Mouse (Mus musculus): ENCODE data around the gene Nucb2.

Nucb2 gene

DNA sequence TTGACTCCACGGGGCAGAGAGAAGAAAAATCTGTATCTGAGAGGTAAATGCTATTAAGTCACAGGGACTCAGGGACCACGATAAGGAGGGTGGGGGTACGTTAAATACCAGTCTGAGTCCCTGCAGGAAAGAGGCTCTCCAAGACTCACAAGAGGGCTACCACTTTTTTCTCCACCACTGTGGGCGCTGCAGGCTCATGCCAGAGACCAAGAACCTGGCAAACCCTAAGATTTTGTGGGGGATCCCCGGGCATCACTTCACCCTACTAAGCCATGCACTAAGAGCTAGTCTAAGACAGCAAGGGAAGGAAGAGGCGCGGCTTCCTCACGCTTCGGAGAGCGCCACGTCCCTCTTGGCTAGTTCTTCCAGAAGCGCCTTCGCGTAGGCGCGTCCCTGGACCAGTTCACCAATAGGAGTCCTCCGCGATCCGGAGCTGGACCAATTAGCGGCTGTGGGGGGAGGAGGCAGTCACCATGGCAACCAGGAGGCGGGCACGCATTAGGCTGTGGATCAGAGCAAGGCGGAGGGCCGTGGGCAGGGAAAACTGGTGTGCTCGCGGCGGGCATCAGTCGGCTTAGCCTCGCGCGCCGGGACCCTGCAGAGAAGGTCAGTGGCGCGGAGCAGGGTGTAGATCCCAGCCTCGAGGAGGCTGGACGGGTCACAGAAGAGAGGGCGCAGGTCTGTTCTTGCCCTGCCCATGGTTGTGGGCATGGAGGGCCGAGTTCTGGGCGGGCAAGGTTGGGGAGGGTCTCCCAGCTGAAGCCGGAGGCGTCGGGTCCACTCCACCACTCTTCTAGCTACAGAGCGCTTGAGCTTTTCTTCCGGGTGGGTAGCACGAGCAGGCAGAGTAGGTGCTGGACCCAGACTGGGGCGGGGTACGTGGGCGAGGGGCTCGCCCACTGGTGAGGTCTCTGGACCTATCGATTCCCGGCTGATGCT is at the start of gene Nucb2:
Nucb2 (plus strand) TSS at position 491 of the 939 bp plus-strand sequence.
- peak; percentile 96 for DNase-seq (ENCODE audit: low read depth, low spot score)

DNA sequence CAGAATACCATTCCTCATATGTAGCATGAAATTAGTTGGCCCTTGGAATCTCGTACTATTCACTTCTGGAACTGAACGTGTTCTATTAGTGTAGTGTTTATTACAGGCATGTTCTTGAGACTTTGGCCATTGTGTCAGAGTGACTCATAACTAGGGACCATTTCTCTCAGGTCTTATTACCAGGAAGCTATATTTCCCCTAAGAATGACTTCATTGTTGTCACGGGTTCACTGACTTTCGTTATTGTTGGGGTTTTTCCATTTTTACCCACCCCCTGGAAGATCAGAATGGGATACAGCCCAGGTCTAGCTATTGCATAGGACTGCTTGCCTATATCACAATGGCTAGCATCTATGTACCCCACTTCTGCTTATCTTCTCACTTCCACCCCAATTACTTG is 47.2 kb upstream of the Nucb2 start:
- DNase-seq (ENCODE audit: low read depth, low spot score): no peak

GRCm38 (mm10) chr7:116457391-116457790 is 46.8 kb upstream of the Nucb2 start:
- no peak for DNase-seq (ENCODE audit: low read depth, low spot score)

- peak; percentile 68 for DNase-seq (ENCODE audit: low read depth, low spot score)
These were observed 45.2 kb upstream of the Nucb2 start for GRCm38 (mm10) chr7:116458985-116459441.

DNA sequence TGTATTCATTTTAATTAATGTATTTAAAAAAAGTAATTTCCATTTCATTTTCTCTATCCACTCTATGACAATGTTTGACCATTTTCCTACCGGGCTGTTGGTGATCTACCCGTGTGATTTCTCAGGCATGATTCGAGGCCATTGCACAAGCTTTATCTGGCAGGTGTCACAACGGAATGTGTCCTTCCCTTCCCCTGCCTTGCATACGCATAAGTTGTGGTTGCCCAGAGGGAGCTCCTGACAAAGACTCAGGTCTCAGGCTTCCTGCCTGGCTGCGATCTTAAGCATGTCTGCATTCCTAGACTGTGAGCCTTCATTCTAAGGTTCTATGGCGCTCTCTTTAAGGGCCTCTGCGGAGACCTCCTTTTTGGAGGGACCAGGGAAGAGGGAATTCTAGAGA is 42.1 kb upstream of the Nucb2 start:
- DNase-seq (ENCODE audit: low read depth, low spot score): no peak

DNA sequence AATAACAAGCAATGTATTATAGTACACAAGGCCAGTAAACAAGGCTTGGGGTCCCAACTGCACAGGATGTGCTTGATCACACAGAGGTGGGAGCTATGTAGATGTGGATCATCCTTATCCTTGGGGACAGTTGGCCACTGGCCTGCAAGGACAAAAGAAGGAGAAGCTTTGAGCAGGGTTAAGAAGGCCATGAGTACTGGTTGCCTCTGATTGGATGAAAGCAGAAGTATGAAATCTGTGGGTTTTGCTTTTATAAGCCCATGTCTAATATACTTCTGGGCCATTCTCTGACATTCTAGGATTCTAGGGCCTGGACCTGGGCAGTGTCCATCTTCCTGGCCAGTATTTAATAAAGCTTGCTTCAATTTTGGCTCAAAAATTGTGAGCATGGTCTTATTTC is 28.3 kb upstream of the Nucb2 start:
- no peak for DNase-seq (ENCODE audit: low read depth, low spot score)

DNA sequence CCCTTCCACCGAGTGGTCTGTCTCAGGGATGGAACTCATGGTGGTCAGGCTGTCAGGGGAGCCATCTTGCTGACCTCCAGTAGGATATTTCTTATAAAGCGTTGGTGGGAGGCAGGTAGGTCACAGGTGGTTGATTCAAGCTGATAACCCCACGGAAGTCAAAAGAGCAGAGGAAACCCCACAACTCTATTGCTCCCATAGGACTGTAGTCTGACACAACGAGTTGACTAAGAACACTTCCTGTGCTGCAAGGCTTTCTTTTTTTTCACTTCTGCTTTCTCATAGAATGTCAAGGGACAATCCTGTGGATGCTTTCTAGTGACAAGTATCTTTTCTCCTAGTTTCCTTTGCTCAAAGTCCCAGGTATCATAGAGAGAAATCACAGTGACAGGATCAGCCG is 27.9 kb upstream of the Nucb2 start:
- no peak for DNase-seq (ENCODE audit: low read depth, low spot score)

GRCm38 (mm10) chr7:116483106-116483505 is 21.1 kb upstream of the Nucb2 start:
- no peak for DNase-seq (ENCODE audit: low read depth, low spot score)

GRCm38 (mm10) chr7:116483782-116484181 is 20.4 kb upstream of the Nucb2 start:
- no peak for DNase-seq (ENCODE audit: low read depth, low spot score)

DNA sequence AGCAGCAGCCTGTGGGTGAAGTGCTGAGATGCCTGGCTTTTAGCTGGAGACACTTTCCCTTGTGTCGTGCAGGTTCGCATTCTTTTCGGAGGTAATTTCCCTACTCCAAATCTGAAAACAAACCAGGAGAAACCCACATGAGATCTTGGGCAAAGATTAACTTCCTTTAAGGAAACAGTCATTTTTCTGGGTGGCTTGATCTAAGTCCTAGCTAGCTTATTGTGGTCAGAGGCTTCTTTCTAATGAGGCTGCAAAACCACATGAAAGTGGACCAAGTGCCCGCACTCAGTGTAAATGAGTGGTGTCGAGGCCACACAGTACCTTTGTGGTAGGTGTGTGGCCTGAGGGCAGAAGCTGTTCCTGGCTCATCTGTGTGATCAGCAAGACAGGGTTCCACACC is 20.0 kb upstream of the Nucb2 start:
- DNase-seq (ENCODE audit: low read depth, low spot score): peak; percentile 68

DNA sequence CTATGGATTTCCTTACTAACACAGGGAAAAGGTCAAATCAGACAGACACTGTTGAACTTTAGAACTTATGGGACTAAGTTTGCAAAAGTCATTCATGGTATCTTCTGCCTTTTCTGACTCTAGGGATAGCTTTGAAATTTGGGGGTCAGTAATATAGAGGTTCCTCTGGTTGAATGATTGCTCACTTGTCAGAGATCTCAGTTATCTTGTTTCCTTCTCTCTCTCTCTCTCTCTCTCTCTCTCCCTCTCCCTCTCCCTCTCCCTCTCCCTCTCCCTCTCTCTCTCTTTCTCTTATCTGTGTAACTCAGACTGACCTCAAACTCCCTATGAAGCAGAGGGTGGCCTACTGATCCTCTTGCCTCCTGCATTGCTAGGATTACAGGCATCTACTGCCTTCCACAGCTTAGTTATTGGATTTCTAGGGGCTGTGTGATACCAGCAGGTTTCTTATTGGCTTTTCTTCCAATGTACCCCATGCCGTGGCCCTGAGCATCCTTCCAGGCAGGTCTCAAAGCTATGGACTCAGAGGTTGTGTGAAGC is 19.0 kb upstream of the Nucb2 start:
- no peak for DNase-seq (ENCODE audit: low read depth, low spot score)

- DNase-seq (ENCODE audit: low read depth, low spot score): no peak
These were observed 13.1 kb upstream of the Nucb2 start for GRCm38 (mm10) chr7:116491113-116491512.

- DNase-seq (ENCODE audit: low read depth, low spot score): no peak
These were observed 10.7 kb upstream of the Nucb2 start for GRCm38 (mm10) chr7:116493267-116494003.

DNA sequence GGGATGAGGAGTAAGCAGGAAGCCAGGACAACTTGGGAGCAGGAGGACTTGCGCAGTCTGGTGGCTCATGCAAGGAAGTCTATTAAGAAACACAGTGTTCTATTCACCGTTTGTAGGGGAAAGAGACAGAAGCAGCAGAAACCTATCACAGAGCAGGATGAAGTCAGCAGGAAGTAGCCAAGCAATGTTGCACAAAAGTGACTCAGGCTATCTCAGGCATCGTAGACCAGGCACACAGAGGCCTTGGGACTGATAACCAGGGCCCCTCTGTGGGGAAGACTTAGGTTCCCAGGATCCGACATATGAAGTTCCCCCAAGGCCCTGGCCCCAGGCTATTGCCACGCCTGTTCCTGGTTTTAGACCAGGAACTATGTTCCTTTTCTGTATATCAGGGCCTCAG is 9.6 kb upstream of the Nucb2 start:
- DNase-seq (ENCODE audit: low read depth, low spot score): no peak

GRCm38 (mm10) chr7:116496760-116497159 is 7.4 kb upstream of the Nucb2 start:
- DNase-seq (ENCODE audit: low read depth, low spot score): no peak

DNA sequence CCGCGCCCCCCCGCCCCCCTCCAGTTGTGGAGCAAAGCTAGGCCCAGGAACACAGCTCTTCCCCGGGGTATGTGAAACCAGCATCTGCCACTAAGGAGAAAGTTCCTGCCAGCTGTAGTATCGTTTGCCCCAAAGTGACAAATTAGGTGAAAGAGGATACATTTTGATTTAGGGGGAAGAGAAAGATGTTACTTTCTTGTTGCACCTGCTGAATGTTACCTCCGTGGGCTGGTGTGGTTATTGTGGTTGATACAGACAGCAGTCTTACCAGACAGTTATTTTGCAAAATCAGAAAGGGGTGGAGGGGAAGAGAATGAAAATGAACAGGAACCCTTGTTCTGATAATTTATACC is 625 bp downstream of the Nucb2 start:
- DNase-seq (ENCODE audit: low read depth, low spot score): no peak

GRCm38 (mm10) chr7:116514030-116514429 is 9.9 kb downstream of the Nucb2 start:
- no peak for DNase-seq (ENCODE audit: low read depth, low spot score)

- no peak for DNase-seq (ENCODE audit: low read depth, low spot score)
These were observed 10.4 kb downstream of the Nucb2 start for GRCm38 (mm10) chr7:116514546-116514945.

DNA sequence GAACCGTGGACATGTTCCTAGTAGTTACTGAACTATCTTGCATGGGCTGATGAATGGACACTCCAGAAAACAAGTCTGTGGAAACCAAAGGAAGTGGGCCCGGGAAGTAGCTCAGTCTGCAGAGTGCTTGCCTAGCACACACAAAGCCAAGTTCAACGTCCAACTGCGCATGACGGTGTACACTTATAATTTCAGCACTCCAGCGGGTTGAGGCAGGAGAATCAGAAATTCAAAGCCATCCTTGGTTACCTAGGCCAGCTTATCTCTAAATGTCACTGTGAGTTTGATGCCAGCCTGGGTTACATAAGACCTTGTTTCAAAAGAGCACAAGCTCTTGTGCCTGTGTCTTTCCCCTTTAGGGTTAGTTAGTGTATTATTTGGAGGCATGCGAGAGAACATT is 10.9 kb downstream of the Nucb2 start:
- no peak for DNase-seq (ENCODE audit: low read depth, low spot score)

- no peak for DNase-seq (ENCODE audit: low read depth, low spot score)
These were observed 11.5 kb downstream of the Nucb2 start for GRCm38 (mm10) chr7:116515514-116516135.

GRCm38 (mm10) chr7:116517240-116517639 is 13.1 kb downstream of the Nucb2 start:
- DNase-seq (ENCODE audit: low read depth, low spot score): no peak

GRCm38 (mm10) chr7:116518155-116518554 is 14.0 kb downstream of the Nucb2 start:
- no peak for DNase-seq (ENCODE audit: low read depth, low spot score)
